Mouse (Mus musculus): Measurements from ENCODE around the gene Atp12a.

The Atp12a gene

GRCm38 (mm10) chr14:56364711-56365237 is at the start of gene Atp12a:
Gene Atp12a, plus strand, starts transcription at chr14:56365068.
- no peak for DNase-seq (ENCODE audit: low read depth)

- no peak for DNase-seq (ENCODE audit: low read depth)
These were observed 49.3 kb upstream of the Atp12a start for GRCm38 (mm10) chr14:56315519-56315918.

GRCm38 (mm10) chr14:56316333-56316732 is 48.5 kb upstream of the Atp12a start:
- no peak for DNase-seq (ENCODE audit: low read depth)

- DNase-seq (ENCODE audit: low read depth): no peak
These were observed 41.9 kb upstream of the Atp12a start for GRCm38 (mm10) chr14:56322982-56323381.

- no peak for DNase-seq (ENCODE audit: low read depth)
These were observed 39.8 kb upstream of the Atp12a start for GRCm38 (mm10) chr14:56325038-56325437.

GRCm38 (mm10) chr14:56333700-56334099 is 31.2 kb upstream of the Atp12a start:
- no peak for DNase-seq (ENCODE audit: low read depth)

GRCm38 (mm10) chr14:56334437-56334836 is 30.4 kb upstream of the Atp12a start:
- no peak for DNase-seq (ENCODE audit: low read depth)

GRCm38 (mm10) chr14:56336032-56336431 is 28.8 kb upstream of the Atp12a start:
- DNase-seq (ENCODE audit: low read depth): no peak

GRCm38 (mm10) chr14:56337075-56337474 is 27.8 kb upstream of the Atp12a start:
- no peak for DNase-seq (ENCODE audit: low read depth)

- no peak for DNase-seq (ENCODE audit: low read depth)
These were observed 27.2 kb upstream of the Atp12a start for GRCm38 (mm10) chr14:56337696-56338095.

GRCm38 (mm10) chr14:56338882-56339442 is 25.9 kb upstream of the Atp12a start:
- no peak for DNase-seq (ENCODE audit: low read depth)

GRCm38 (mm10) chr14:56348704-56349103 is 16.2 kb upstream of the Atp12a start:
- DNase-seq (ENCODE audit: low read depth): no peak

- DNase-seq (ENCODE audit: low read depth): no peak
These were observed 15.3 kb upstream of the Atp12a start for GRCm38 (mm10) chr14:56349541-56349940.

- DNase-seq (ENCODE audit: low read depth): peak; percentile 54
These were observed 12.8 kb upstream of the Atp12a start for GRCm38 (mm10) chr14:56351959-56352660.

GRCm38 (mm10) chr14:56354803-56355202 is 10.1 kb upstream of the Atp12a start:
- DNase-seq (ENCODE audit: low read depth): no peak

GRCm38 (mm10) chr14:56355396-56355795 is 9.5 kb upstream of the Atp12a start:
- DNase-seq (ENCODE audit: low read depth): no peak

GRCm38 (mm10) chr14:56356196-56356595 is 8.7 kb upstream of the Atp12a start:
- peak; percentile 74 for DNase-seq (ENCODE audit: low read depth)

- no peak for DNase-seq (ENCODE audit: low read depth)
These were observed 6.4 kb upstream of the Atp12a start for GRCm38 (mm10) chr14:56358422-56358821.

GRCm38 (mm10) chr14:56359131-56359530 is 5.7 kb upstream of the Atp12a start:
- DNase-seq (ENCODE audit: low read depth): no peak

GRCm38 (mm10) chr14:56365292-56365691 is 424 bp downstream of the Atp12a start:
- DNase-seq (ENCODE audit: low read depth): no peak

GRCm38 (mm10) chr14:56366712-56367111 is 1.8 kb downstream of the Atp12a start:
- DNase-seq (ENCODE audit: low read depth): peak; percentile 65

GRCm38 (mm10) chr14:56368834-56369233 is 4.0 kb downstream of the Atp12a start:
- DNase-seq (ENCODE audit: low read depth): peak; percentile 39

GRCm38 (mm10) chr14:56375731-56376130 is 10.9 kb downstream of the Atp12a start:
- DNase-seq (ENCODE audit: low read depth): peak; percentile 91

GRCm38 (mm10) chr14:56377745-56378144 is 12.9 kb downstream of the Atp12a start:
- peak; percentile 38 for DNase-seq (ENCODE audit: low read depth)
